Mouse (Mus musculus): ENCODE results near the gene Slirp. TPM values are rescaled to one million over a fixed set of nuclear protein-coding genes. Genes with fewer than 3 reads are reported as not detected.
A peak's percentile ranks its signal among the peaks of the same experiment; 100 is the strongest.

Gene Slirp
- total and polyA plus RNA-seq, 3 experiments, result 117 to 261 (median 138) TPM

DNA sequence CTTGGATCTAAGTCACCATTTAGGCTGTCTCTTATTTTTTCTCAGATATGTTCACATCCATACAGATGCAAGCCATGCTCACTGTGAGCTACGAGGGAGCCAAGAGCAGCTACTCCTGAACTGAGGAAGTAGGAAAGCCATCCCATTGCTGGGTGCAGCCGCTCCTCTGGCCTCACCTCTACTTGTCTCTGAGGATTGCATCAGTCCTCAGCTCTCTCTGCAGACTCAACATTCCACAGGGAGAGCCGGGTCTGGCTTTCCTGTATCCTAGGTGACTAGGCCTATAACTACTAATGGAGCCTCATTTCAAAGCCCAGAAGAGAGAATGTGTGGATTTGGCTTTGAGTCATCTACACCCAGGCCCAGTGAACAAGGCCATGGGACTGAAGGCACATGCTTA is 38.0 kb upstream of the Slirp start:
- H3K4me1 ChIP-seq (ENCODE audit: control insufficient read depth in 1 of 2, insufficient read depth in 2 of 2), result peaks cover 9 to 11% of the 10 kb centered on the region in 2 experiments
- no peaks in the 10 kb centered on the region for H3K36me3 ChIP-seq (replicated peaks in 1 of 2; ENCODE audit: control insufficient read depth in 1 of 2, insufficient read depth in 1 of 2, low read length in 1 of 2)
- H3K79me2 ChIP-seq (replicated peaks; ENCODE audit: control insufficient read depth, extremely low read depth, insufficient read depth, poor library complexity, severe bottlenecking), result no peaks in the 10 kb centered on the region
- TF ChIP-seq MAZ (IDR thresholded peaks at IDR 0.05; ENCODE audit: low read depth, low read length), result no peak
- TF ChIP-seq TCF12 (IDR thresholded peaks at IDR 0.05; ENCODE audit: low read depth, low read length), result no peak
- no peak for TF ChIP-seq MAX (IDR thresholded peaks at IDR 0.05; ENCODE audit: low read length)
- no peak for TF ChIP-seq ZKSCAN1 (IDR thresholded peaks at IDR 0.05; ENCODE audit: borderline replicate concordance, low read depth, low read length)
- TF ChIP-seq ZNF384 (IDR thresholded peaks at IDR 0.05; ENCODE audit: low read depth, low read length), result no peak
- no peak for TF ChIP-seq CTCF (conservative IDR thresholded peaks at IDR 0.05 in 1 of 2, IDR thresholded peaks at IDR 0.05 in 1 of 2; ENCODE audit: low read depth in 2 of 2, low read length in 2 of 2)
- TF ChIP-seq RAD21 (IDR thresholded peaks at IDR 0.05; ENCODE audit: low read depth, low read length), result no peak
- TF ChIP-seq UBTF (IDR thresholded peaks at IDR 0.05; ENCODE audit: low read depth, low read length), result no peak
- no peak for TF ChIP-seq JUND (conservative IDR thresholded peaks at IDR 0.05; ENCODE audit: low read depth, low read length)
- TF ChIP-seq GABPA (IDR thresholded peaks at IDR 0.05; ENCODE audit: insufficient replicate concordance, low read depth, low read length), result no peak
- TF ChIP-seq SMC3 (IDR thresholded peaks at IDR 0.05; ENCODE audit: low read depth, low read length), result no peak
- TF ChIP-seq JUN (IDR thresholded peaks at IDR 0.05; ENCODE audit: insufficient read depth, low read depth, low read length), result no peak
- no peak for TF ChIP-seq PAX5 (IDR thresholded peaks at IDR 0.05; ENCODE audit: low read length)
- no peak for TF ChIP-seq USF1 (IDR thresholded peaks at IDR 0.05; ENCODE audit: low read depth, low read length)
- no peak for TF ChIP-seq BHLHE40 (IDR thresholded peaks at IDR 0.05; ENCODE audit: low read depth, low read length)
- TF ChIP-seq E2F4 (IDR thresholded peaks at IDR 0.05; ENCODE audit: insufficient replicate concordance, low read depth, low read length), result no peak
- no peak for DNase-seq (ENCODE audit: extremely low read depth)
- H3K9ac ChIP-seq (ENCODE audit: insufficient read depth, low read depth), result no peak overlapping the region
- dilution Hi-C loops (cut with MboI; ENCODE audit: extremely low pct_ligation_motif_present, extremely low pct_unique_long_range_greater_than_20kb, low sequenced_read_pairs), result no loop called here
- H3K27me3 ChIP-seq (replicated peaks), result no peaks in the 10 kb centered on the region
- in situ Hi-C loops (cut with MboI; ENCODE audit: low pct_ligation_motif_present, low pct_unique_long_range_greater_than_20kb, low sequenced_read_pairs), result no loop called here
- H3K4me2 ChIP-seq (ENCODE audit: insufficient read depth, low read depth, poor library complexity, severe bottlenecking), result no peak overlapping the region
- no peak overlapping the region for H3K4me3 ChIP-seq (replicated peaks in 1 of 3; ENCODE audit: low read depth in 2 of 3, low read length in 2 of 3, poor library complexity in 1 of 3)
- no peaks in the 10 kb centered on the region for H3K9me3 ChIP-seq (replicated peaks; ENCODE audit: low read length)
- no peak overlapping the region for H3K27ac ChIP-seq (ENCODE audit: insufficient read depth, low read depth)

GRCm38 (mm10) chr12:87407869-87408605 is 35.7 kb upstream of the Slirp start:
- dilution Hi-C loops (cut with MboI; ENCODE audit: extremely low pct_ligation_motif_present, extremely low pct_unique_long_range_greater_than_20kb, low sequenced_read_pairs) (no loop called here), in situ Hi-C loops (cut with MboI; ENCODE audit: low pct_ligation_motif_present, low pct_unique_long_range_greater_than_20kb, low sequenced_read_pairs) (no loop called here)
- H3K9me3 ChIP-seq (replicated peaks; ENCODE audit: low read length), result no peaks in the 10 kb centered on the region
- H3K27ac ChIP-seq (ENCODE audit: insufficient read depth, low read depth), result no peak overlapping the region
- TF ChIP-seq KAT2A (IDR thresholded peaks at IDR 0.05; ENCODE audit: insufficient replicate concordance, low read length), result no peak
- no peak for TF ChIP-seq ZKSCAN1 (IDR thresholded peaks at IDR 0.05; ENCODE audit: borderline replicate concordance, low read depth, low read length)
- TF ChIP-seq MAZ (IDR thresholded peaks at IDR 0.05; ENCODE audit: low read depth, low read length), result no peak
- no peak for TF ChIP-seq ZC3H11A (IDR thresholded peaks at IDR 0.05; ENCODE audit: low read depth, low read length)
- no peak for TF ChIP-seq CHD2 (IDR thresholded peaks at IDR 0.05; ENCODE audit: low read length)
- no peak for TF ChIP-seq BHLHE40 (IDR thresholded peaks at IDR 0.05; ENCODE audit: low read depth, low read length)
- no peak for TF ChIP-seq TBP (conservative IDR thresholded peaks at IDR 0.05; ENCODE audit: low read depth, low read length)
- no peak overlapping the region for H3K4me3 ChIP-seq (replicated peaks in 1 of 3; ENCODE audit: low read depth in 2 of 3, low read length in 2 of 3, poor library complexity in 1 of 3)
- H3K4me2 ChIP-seq (ENCODE audit: insufficient read depth, low read depth, poor library complexity, severe bottlenecking), result peak overlapping the region; percentile 25; the same call in 1 of the 2 replicates
- no peaks in the 10 kb centered on the region for H3K79me2 ChIP-seq (replicated peaks; ENCODE audit: control insufficient read depth, extremely low read depth, insufficient read depth, poor library complexity, severe bottlenecking)
- H3K36me3 ChIP-seq (replicated peaks in 1 of 2; ENCODE audit: control insufficient read depth in 1 of 2, insufficient read depth in 1 of 2, low read length in 1 of 2), result no peaks in the 10 kb centered on the region
- H3K27me3 ChIP-seq (replicated peaks), result no peaks in the 10 kb centered on the region
- H3K4me1 ChIP-seq (ENCODE audit: control insufficient read depth in 1 of 2, insufficient read depth in 2 of 2), result peaks cover 12 to 19% of the 10 kb centered on the region in 2 experiments
- H3K9ac ChIP-seq (ENCODE audit: insufficient read depth, low read depth), result no peak overlapping the region
- no peak for DNase-seq (ENCODE audit: extremely low read depth)
